Mouse (Mus musculus): ENCODE measurements at regions not wholly inside any gene's neighbourhood (a gene's known extent, or its start where the extent isn't known, plus 50 kb on each side); places are given as distances from the start of the nearest gene placed in this dataset.

DNA sequence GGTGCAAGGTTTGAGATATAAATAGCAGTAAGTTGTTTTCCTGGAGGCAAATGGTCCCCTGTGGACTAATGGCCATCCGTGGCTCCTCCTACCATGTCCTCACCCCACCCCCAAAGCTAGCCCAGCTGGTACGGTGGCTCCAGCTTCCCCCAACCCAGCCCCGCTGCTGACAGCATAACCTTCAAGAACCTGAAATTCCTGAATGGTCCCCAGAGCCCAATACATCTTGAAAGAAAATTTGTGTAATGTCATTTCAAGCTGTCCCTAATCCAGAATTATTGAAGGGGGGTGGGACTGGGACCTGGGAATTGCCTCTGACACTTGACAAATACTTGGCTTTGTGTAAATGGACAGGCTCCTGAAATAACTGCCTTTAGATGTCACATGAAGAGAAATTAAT, 115.3 kb upstream of the Top1 start:
- no peak overlapping the region for H3K9ac ChIP-seq (ENCODE audit: insufficient read depth, low read depth)
- no peak overlapping the region for H3K27ac ChIP-seq (ENCODE audit: insufficient read depth, low read depth)
- dilution Hi-C loops (cut with MboI; ENCODE audit: extremely low pct_ligation_motif_present, extremely low pct_unique_long_range_greater_than_20kb, low sequenced_read_pairs) (no loop called here), in situ Hi-C loops (cut with MboI; ENCODE audit: low pct_ligation_motif_present, low pct_unique_long_range_greater_than_20kb, low sequenced_read_pairs) (no loop called here)
- no peaks in the 10 kb centered on the region for H3K79me2 ChIP-seq (replicated peaks; ENCODE audit: control insufficient read depth, extremely low read depth, insufficient read depth, poor library complexity, severe bottlenecking)
- H3K4me3 ChIP-seq (replicated peaks in 1 of 3; ENCODE audit: low read depth in 2 of 3, low read length in 2 of 3, poor library complexity in 1 of 3): no peak overlapping the region
- no peak overlapping the region for H3K4me2 ChIP-seq (ENCODE audit: insufficient read depth, low read depth, poor library complexity, severe bottlenecking)
- no peaks in the 10 kb centered on the region for H3K36me3 ChIP-seq (replicated peaks in 1 of 2; ENCODE audit: control insufficient read depth in 1 of 2, insufficient read depth in 1 of 2, low read length in 1 of 2)
- DNase-seq (ENCODE audit: extremely low read depth): no peak
- no peaks in the 10 kb centered on the region for H3K4me1 ChIP-seq (ENCODE audit: control insufficient read depth in 1 of 2, insufficient read depth in 2 of 2)
- peaks cover 72% of the 10 kb centered on the region for H3K27me3 ChIP-seq (replicated peaks)
- TF ChIP-seq MAZ (IDR thresholded peaks at IDR 0.05; ENCODE audit: low read depth, low read length) (no peak), CTCF (conservative IDR thresholded peaks at IDR 0.05 in 1 of 2, IDR thresholded peaks at IDR 0.05 in 1 of 2; ENCODE audit: low read depth in 2 of 2, low read length in 2 of 2) (no peak), CHD2 (IDR thresholded peaks at IDR 0.05; ENCODE audit: low read length) (no peak), E2F4 (IDR thresholded peaks at IDR 0.05; ENCODE audit: insufficient replicate concordance, low read depth, low read length) (no peak), ZKSCAN1 (IDR thresholded peaks at IDR 0.05; ENCODE audit: borderline replicate concordance, low read depth, low read length) (no peak), MAFK (IDR thresholded peaks at IDR 0.05; ENCODE audit: insufficient replicate concordance, low read length) (no peak), EP300 (IDR thresholded peaks at IDR 0.05; ENCODE audit: low read length) (no peak), MEF2A (IDR thresholded peaks at IDR 0.05; ENCODE audit: borderline replicate concordance, low read depth, low read length) (no peak), CHD1 (IDR thresholded peaks at IDR 0.05; ENCODE audit: low read depth, low read length) (no peak), ETS1 (conservative IDR thresholded peaks at IDR 0.05; ENCODE audit: low read depth, low read length) (no peak), MYC (IDR thresholded peaks at IDR 0.05; ENCODE audit: low read depth, low read length) (no peak), SMC3 (IDR thresholded peaks at IDR 0.05; ENCODE audit: low read depth, low read length) (no peak), ZC3H11A (IDR thresholded peaks at IDR 0.05; ENCODE audit: low read depth, low read length) (no peak), ZMIZ1 (IDR thresholded peaks at IDR 0.05; ENCODE audit: low read depth, low read length) (no peak), ELF1 (IDR thresholded peaks at IDR 0.05; ENCODE audit: low read depth, low read length) (no peak), JUN (IDR thresholded peaks at IDR 0.05; ENCODE audit: insufficient read depth, low read depth, low read length) (no peak), KAT2A (IDR thresholded peaks at IDR 0.05; ENCODE audit: insufficient replicate concordance, low read length) (no peak), HCFC1 (IDR thresholded peaks at IDR 0.05; ENCODE audit: low read depth, low read length) (no peak), TCF12 (IDR thresholded peaks at IDR 0.05; ENCODE audit: low read depth, low read length) (no peak)
- no peaks in the 10 kb centered on the region for H3K9me3 ChIP-seq (replicated peaks; ENCODE audit: low read length)

DNA sequence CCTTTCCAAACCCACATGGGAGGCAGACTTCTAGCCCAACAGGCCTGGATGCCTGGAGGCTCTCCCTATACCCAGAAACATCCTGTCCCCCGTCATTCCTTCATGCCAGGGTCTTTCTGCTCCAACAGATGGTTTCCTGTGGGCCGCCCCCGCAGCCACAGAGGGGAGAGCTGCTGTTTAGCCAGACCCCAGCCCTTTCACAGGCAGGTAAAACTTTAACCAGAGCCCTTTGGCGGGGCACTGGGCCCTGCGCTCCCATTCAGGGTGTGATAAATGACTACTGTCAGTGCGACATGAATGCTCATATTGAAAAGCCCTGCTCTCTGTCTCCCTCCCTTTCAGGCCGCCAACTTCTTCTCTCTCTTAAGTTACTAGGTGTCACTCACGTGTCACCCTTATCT, 108.4 kb upstream of the Top1 start:
- no peak for DNase-seq (ENCODE audit: extremely low read depth)
- in situ Hi-C loops (cut with MboI; ENCODE audit: low pct_ligation_motif_present, low pct_unique_long_range_greater_than_20kb, low sequenced_read_pairs) (no loop called here), dilution Hi-C loops (cut with MboI; ENCODE audit: extremely low pct_ligation_motif_present, extremely low pct_unique_long_range_greater_than_20kb, low sequenced_read_pairs) (no loop called here)
- TF ChIP-seq NELFE (IDR thresholded peaks at IDR 0.05; ENCODE audit: low read depth, low read length) (no peak), SMC3 (IDR thresholded peaks at IDR 0.05; ENCODE audit: low read depth, low read length) (no peak), CHD2 (IDR thresholded peaks at IDR 0.05; ENCODE audit: low read length) (no peak), JUN (IDR thresholded peaks at IDR 0.05; ENCODE audit: insufficient read depth, low read depth, low read length) (no peak), ZC3H11A (IDR thresholded peaks at IDR 0.05; ENCODE audit: low read depth, low read length) (no peak), ZMIZ1 (IDR thresholded peaks at IDR 0.05; ENCODE audit: low read depth, low read length) (no peak)
- Histone ChIP-seq H3K9ac (ENCODE audit: insufficient read depth, low read depth) (no peak overlapping the region), H3K27ac (ENCODE audit: insufficient read depth, low read depth) (no peak overlapping the region), H3K4me1 (ENCODE audit: control insufficient read depth in 1 of 2, insufficient read depth in 2 of 2) (peaks cover 0 to 3% of the 10 kb centered on the region in 2 experiments; a peak in 1 of 4 replicates), H3K9me3 (replicated peaks; ENCODE audit: low read length) (no peaks in the 10 kb centered on the region), H3K79me2 (replicated peaks; ENCODE audit: control insufficient read depth, extremely low read depth, insufficient read depth, poor library complexity, severe bottlenecking) (no peaks in the 10 kb centered on the region), H3K4me3 (replicated peaks in 1 of 3; ENCODE audit: low read depth in 2 of 3, low read length in 2 of 3, poor library complexity in 1 of 3) (no peak overlapping the region), H3K27me3 (replicated peaks) (peaks cover 64% of the 10 kb centered on the region), H3K4me2 (ENCODE audit: insufficient read depth, low read depth, poor library complexity, severe bottlenecking) (no peak overlapping the region), H3K36me3 (replicated peaks in 1 of 2; ENCODE audit: control insufficient read depth in 1 of 2, insufficient read depth in 1 of 2, low read length in 1 of 2) (no peaks in the 10 kb centered on the region)

Data from CH12.LX (cell line).